Mouse (Mus musculus) heart, postnatal 0 days (tissue): ENCODE results near the gene Sp6. TPM values are rescaled to one million over a fixed set of nuclear protein-coding genes. Genes with fewer than 3 reads are reported as not detected.

ENCODE experiments used
- ATAC-seq: fragments of 200-750 bp; cut with Nextera tagmentation; 2 replicates; pipeline ENCODE4 v1.8.0; 2017; ENCODE audit warnings: low read depth, moderate number of reproducible peaks, moderate library complexity; ENCODE audit not compliant: insufficient read depth
- DNase-seq: peaks from one replicate; pipeline ENCODE4 v3.0.0-alpha.2; 2016; ENCODE audit warnings: low spot score
- H3K27ac ChIP-seq: fragments of 300-500 bp; sonication (generic); 2 replicates; pipeline ENCODE4 v1.5.1; 2014; ENCODE audit warnings: low read depth, mild to moderate bottlenecking
- H3K27me3 ChIP-seq: fragments of 300-500 bp; sonication (generic); 2 replicates; pipeline ENCODE4 v1.6.1; 2014; ENCODE audit warnings: low read length, mixed read lengths; ENCODE audit not compliant: control insufficient read depth, insufficient read depth
- H3K36me3 ChIP-seq: fragments of 300-500 bp; sonication (generic); replicated peaks from 2 replicates; pipeline ENCODE4 v1.6.1; 2014; ENCODE audit warnings: low read length, mixed read lengths; ENCODE audit not compliant: control insufficient read depth, insufficient read depth
- H3K4me1 ChIP-seq: fragments of 300-500 bp; sonication (generic); 2 replicates; pipeline ENCODE4 v1.6.1; 2014; ENCODE audit warnings: antibody characterized with exemption; ENCODE audit not compliant: control insufficient read depth, insufficient read depth
- H3K4me2 ChIP-seq: fragments of 300-500 bp; sonication (generic); 2 replicates; pipeline ENCODE4 v1.6.1; 2014; ENCODE audit warnings: low read depth, mild to moderate bottlenecking, low read length, moderate library complexity
- H3K4me3 ChIP-seq: fragments of 300-500 bp; sonication (generic); 2 replicates; pipeline ENCODE4 v1.5.1; 2014; ENCODE audit warnings: low read depth, low read length
- H3K9ac ChIP-seq: fragments of 300-500 bp; sonication (generic); replicated peaks from 2 replicates; pipeline ENCODE4 v1.6.1; 2014; ENCODE audit warnings: low read depth, low read length, mixed read lengths
- H3K9me3 ChIP-seq: fragments of 300-500 bp; sonication (generic); replicated peaks from 2 replicates; pipeline ENCODE4 v1.6.1; 2016; ENCODE audit warnings: low read length; ENCODE audit not compliant: control insufficient read depth
- CTCF ChIP-seq: IDR thresholded peaks from 2 replicates; pipeline ENCODE4 v1.5.1; 2016; ENCODE audit warnings: antibody characterized with exemption, control low read depth, low read depth
- EP300 ChIP-seq: IDR thresholded peaks from 2 replicates; pipeline ENCODE4 v1.6.1; 2016; ENCODE audit warnings: antibody characterized with exemption, low read depth
- WGBS: fragments of 180-500 bp; shearing (Covaris S2); extraction: QIAGEN DNeasy Blood & Tissue Kit; methylation state at CpG from one replicate; pipeline ENCODE4 v1.1.7; 2014; 5-methylcytosine and 5-hydroxymethylcytosine counted together
- polyA plus RNA-seq: library from polyadenylated mRNA; unstranded; fragments of >200 nt; fragmentation: Nextera tagmentation; extraction: Ambion mirVana; gene quantifications from 2 replicates; pipeline ENCODE4 v1.2.1, GENCODE M21; 2015
- total RNA-seq: library from RNA; depleted of rRNA; stranded (reverse); fragments of >200 nt; gene quantifications from 2 replicates; pipeline ENCODE4 v1.2.3, GENCODE M21; 2014; ENCODE audit warnings: low replicate concordance

The Sp6 gene
- total and polyA plus RNA-seq, 2 experiments from 2014 or later = 0.04 TPM; not detected in 1

GRCm38 (mm10) chr11:97007093-97007794 lies 6.0 kb upstream of the Sp6 start:
- Histone ChIP-seq H3K4me1 (no peaks in the 10 kb centered on the region), H3K27ac (no peak overlapping the region), H3K36me3 (no peaks in the 10 kb centered on the region), H3K4me3 (no peak overlapping the region), H3K9ac (no peak overlapping the region), H3K4me2 (no peak overlapping the region), H3K27me3 (peaks cover 69% of the 10 kb centered on the region), H3K9me3 (no peaks in the 10 kb centered on the region)
- 48% methylated on average over 9 of the region's 9 CpGs for WGBS
- TF ChIP-seq EP300 (no peak), CTCF (no peak)
- ATAC-seq (no peak), DNase-seq (no peak)

- ATAC-seq = no peak
- TF ChIP-seq EP300 (no peak), CTCF (no peak)
These were observed 3.9 kb upstream of the Sp6 start for GRCm38 (mm10) chr11:97009198-97009790.

GRCm38 (mm10) chr11:97017696-97018582 lies 4.7 kb downstream of the Sp6 start:
- no peak overlapping the region for H3K9ac ChIP-seq
- ATAC-seq (no peak), DNase-seq (no peak)
- H3K27me3 ChIP-seq = peaks cover 92% of the 10 kb centered on the region
- H3K4me3 ChIP-seq = peak overlapping the region; percentile 37
- peaks cover 4% of the 10 kb centered on the region; the same call in 1 of the 2 replicates for H3K4me1 ChIP-seq
- H3K27ac ChIP-seq = no peak overlapping the region
- H3K36me3 ChIP-seq = no peaks in the 10 kb centered on the region
- no peak for TF ChIP-seq EP300
- TF ChIP-seq CTCF = no peak
- peak overlapping the region; percentile 54 for H3K4me2 ChIP-seq
- whole genome bisulfite sequencing = 2% methylated on average over 36 of the region's 36 CpGs
- H3K9me3 ChIP-seq = no peaks in the 10 kb centered on the region

More at GRCm38 (mm10) chr11:97009198-97009790, 3.9 kb upstream of the Sp6 start:
- 25% methylated on average over 8 of the region's 8 CpGs for WGBS
- Histone ChIP-seq H3K9ac (no peak overlapping the region), H3K4me1 (no peaks in the 10 kb centered on the region), H3K4me2 (no peak overlapping the region), H3K9me3 (no peaks in the 10 kb centered on the region), H3K4me3 (no peak overlapping the region), H3K27me3 (peaks cover 66% of the 10 kb centered on the region), H3K27ac (no peak overlapping the region), H3K36me3 (no peaks in the 10 kb centered on the region)
- no peak for DNase-seq

GRCm38 (mm10) chr11:97018583-97019344 lies 5.6 kb downstream of the Sp6 start:
- no peak for TF ChIP-seq CTCF
- no peak for TF ChIP-seq EP300
- DNase-seq = no peak
- H3K9ac ChIP-seq = no peak overlapping the region
- WGBS = 2% methylated on average over 45 of the region's 68 CpGs
- H3K9me3 ChIP-seq = no peaks in the 10 kb centered on the region
- ATAC-seq = no peak
- H3K27ac ChIP-seq = no peak overlapping the region
- no peaks in the 10 kb centered on the region for H3K36me3 ChIP-seq
- H3K4me2 ChIP-seq = peak overlapping the region; percentile 54
- H3K4me1 ChIP-seq = peaks cover 4% of the 10 kb centered on the region; the same call in 1 of the 2 replicates
- peak overlapping the region; percentile 37 for H3K4me3 ChIP-seq
- H3K27me3 ChIP-seq = peaks cover 93% of the 10 kb centered on the region

- Histone ChIP-seq H3K4me3 (peak overlapping the region; percentile 37), H3K4me2 (peak overlapping the region; percentile 54; the same call in 1 of the 2 replicates), H3K27me3 (peaks cover 93% of the 10 kb centered on the region), H3K9ac (no peak overlapping the region), H3K9me3 (no peaks in the 10 kb centered on the region), H3K27ac (no peak overlapping the region), H3K36me3 (no peaks in the 10 kb centered on the region), H3K4me1 (peaks cover 4% of the 10 kb centered on the region; the same call in 1 of the 2 replicates)
- no peak for ATAC-seq
- no peak for DNase-seq
- TF ChIP-seq CTCF = no peak
- TF ChIP-seq EP300 = no peak
- 9% methylated on average over 13 of the region's 13 CpGs for WGBS
These were observed 6.1 kb downstream of the Sp6 start for GRCm38 (mm10) chr11:97019345-97019708.
